Mouse (Mus musculus) 3134 (cell line): ENCODE measurements around the gene Cct4.
A peak's percentile ranks its signal among the peaks of the same experiment; 100 is the strongest.

Source experiments
- DNase-seq: peaks from one replicate; pipeline ENCODE4 v3.0.0-alpha.2; 2011; ENCODE audit warnings: low spot score; ENCODE audit not compliant: insufficient read length; ENCODE audit errors: extremely low read depth

Gene Cct4

GRCm38 (mm10) chr11:22990393-22991126, at the start of gene Cct4:
Gene Cct4, plus strand, starts transcription at chr11:22990519.
- DNase-seq: peak; percentile 99

- peak; percentile 76 for DNase-seq
These were observed 41.2 kb upstream of the Cct4 start for GRCm38 (mm10) chr11:22949101-22949500.

GRCm38 (mm10) chr11:22950131-22950530, 40.2 kb upstream of the Cct4 start:
- DNase-seq: no peak

- no peak for DNase-seq
These were observed 37.7 kb upstream of the Cct4 start for GRCm38 (mm10) chr11:22952668-22953067.

- no peak for DNase-seq
These were observed 34.0 kb upstream of the Cct4 start for GRCm38 (mm10) chr11:22956346-22956745.

- DNase-seq: peak; percentile 69
These were observed 33.5 kb upstream of the Cct4 start for GRCm38 (mm10) chr11:22956830-22957229.

- no peak for DNase-seq
These were observed 32.4 kb upstream of the Cct4 start for GRCm38 (mm10) chr11:22957791-22958374.

- DNase-seq: no peak
These were observed 28.2 kb upstream of the Cct4 start for GRCm38 (mm10) chr11:22962101-22962500.

GRCm38 (mm10) chr11:22964401-22964800, 25.9 kb upstream of the Cct4 start:
- DNase-seq: no peak

GRCm38 (mm10) chr11:22965503-22965902, 24.8 kb upstream of the Cct4 start:
- peak; percentile 75 for DNase-seq

GRCm38 (mm10) chr11:22969486-22969885, 20.8 kb upstream of the Cct4 start:
- DNase-seq: no peak

- no peak for DNase-seq
These were observed 19.8 kb upstream of the Cct4 start for GRCm38 (mm10) chr11:22970546-22970945.

- peak; percentile 59 for DNase-seq
These were observed 18.2 kb upstream of the Cct4 start, which contains the start of gene Zrsr1 for GRCm38 (mm10) chr11:22971835-22972709. Gene Zrsr1, plus strand, starts transcription at chr11:22972005.

GRCm38 (mm10) chr11:22972746-22973526, 17.4 kb upstream of the Cct4 start:
- DNase-seq: peak; percentile 73

GRCm38 (mm10) chr11:22973599-22973998, 16.7 kb upstream of the Cct4 start:
- peak; percentile 47 for DNase-seq

GRCm38 (mm10) chr11:22978215-22978614, 12.1 kb upstream of the Cct4 start:
- no peak for DNase-seq

GRCm38 (mm10) chr11:22978711-22979110, 11.6 kb upstream of the Cct4 start:
- DNase-seq: no peak

GRCm38 (mm10) chr11:22979221-22979620, 11.1 kb upstream of the Cct4 start:
- no peak for DNase-seq

GRCm38 (mm10) chr11:22981041-22981440, 9.3 kb upstream of the Cct4 start:
- DNase-seq: no peak

GRCm38 (mm10) chr11:22981543-22981950, 8.8 kb upstream of the Cct4 start:
- no peak for DNase-seq
